Mouse (Mus musculus) lung, postnatal 0 days (tissue): ENCODE measurements at regions not wholly inside any gene's neighbourhood (a gene's known extent, or its start where the extent isn't known, plus 50 kb on each side); places are given as distances from the start of the nearest gene placed in this dataset.

Experiments used
- CTCF ChIP-seq: IDR thresholded peaks from 2 replicates; pipeline ENCODE4 v1.5.1; 2016; ENCODE audit warnings: antibody characterized with exemption, mild to moderate bottlenecking
- EP300 ChIP-seq: IDR thresholded peaks from 2 replicates; pipeline ENCODE4 v1.6.1; 2016; ENCODE audit warnings: antibody characterized with exemption, mild to moderate bottlenecking, control low read depth

DNA sequence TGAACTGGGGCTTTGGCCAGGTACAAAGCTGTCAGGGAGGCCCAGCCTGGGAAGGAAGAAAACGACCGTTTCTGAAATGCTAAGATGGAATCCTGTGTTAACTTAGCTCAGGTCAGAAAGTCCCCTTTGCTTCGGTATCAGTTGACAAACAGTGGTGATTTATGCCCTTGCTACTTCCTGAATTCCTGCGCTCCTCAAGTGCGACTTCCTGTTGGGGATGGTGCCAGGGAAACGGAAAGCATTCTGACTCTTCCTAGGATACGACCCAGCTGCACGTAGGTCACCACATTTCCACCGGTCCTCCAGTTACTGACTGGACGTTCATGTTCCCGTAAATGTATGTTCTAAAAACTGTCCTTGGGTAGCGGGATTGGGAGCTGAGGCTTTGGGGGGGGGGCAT lies 161.0 kb downstream of the Hibadh start:
- TF ChIP-seq CTCF (no peak), EP300 (peak; percentile 94)
